Mouse (Mus musculus) kidney, adult 2 months (tissue): ENCODE data around the gene Peli2.

Source experiments
- CTCF ChIP-seq: fragments of 200-500 bp; conservative IDR thresholded peaks from 2 replicates; pipeline ENCODE4 v1.5.1; 2011; ENCODE audit warnings: low read depth, mild to moderate bottlenecking, control low read depth, low read length, moderate library complexity, mixed read lengths; ENCODE audit not compliant: insufficient read depth, insufficient read length
- POLR2A ChIP-seq: fragments of 200-500 bp; IDR thresholded peaks from one replicate; pipeline ENCODE4 v1.6.1; 2011; ENCODE audit warnings: low read depth, low read length, control low read depth

DNA sequence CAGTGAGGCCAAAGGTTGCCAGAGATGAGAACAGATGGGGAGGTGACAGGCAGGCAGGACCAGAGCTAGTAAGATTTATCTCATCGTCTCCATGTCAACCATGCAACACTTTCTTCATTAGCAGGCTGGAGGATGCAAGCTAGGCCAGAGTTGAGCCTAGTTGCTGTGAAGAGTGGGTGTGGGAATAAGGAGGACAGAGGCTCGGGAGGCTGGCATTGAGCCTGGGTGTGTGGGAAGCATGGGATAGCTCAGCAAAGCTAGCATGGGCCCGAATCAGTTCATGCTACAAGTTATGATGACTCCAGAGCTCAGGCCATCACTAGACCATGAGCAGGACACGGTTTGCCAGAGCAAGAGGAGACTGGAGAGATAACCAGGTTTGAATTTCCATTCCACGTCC is 166.3 kb downstream of the Peli2 start:
- TF ChIP-seq CTCF (no peak), POLR2A (no peak)
